Mouse (Mus musculus): Measurements from ENCODE around the gene Nasp. TPM values are rescaled to one million over a fixed set of nuclear protein-coding genes. Genes with fewer than 3 reads are reported as not detected.

Gene Nasp
- total RNA-seq, 4 experiments from 2014 or later = 26.8 to 28.5 (median 27.2) TPM

DNA sequence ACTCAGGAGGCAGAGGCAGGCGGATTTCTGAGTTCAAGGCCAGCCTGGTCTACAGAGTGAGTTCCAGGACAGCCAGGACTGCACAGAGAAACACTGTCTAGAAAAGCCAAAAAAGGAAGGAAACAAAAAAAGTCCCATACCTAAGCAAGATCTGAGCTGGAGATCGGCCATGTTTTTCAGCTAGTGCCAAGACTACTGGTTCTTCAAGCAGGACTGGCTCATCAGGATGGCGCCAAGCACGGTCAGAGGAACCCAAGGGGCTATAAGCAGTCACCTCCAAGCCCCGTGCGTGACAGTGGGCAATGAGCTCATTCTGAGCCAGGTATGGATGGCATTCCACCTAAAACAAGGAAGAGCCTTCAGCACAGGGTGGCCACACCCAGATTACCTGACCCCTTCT lies 11.1 kb upstream of the Nasp start:
- DNase-seq (ENCODE audit: low spot score in 2 of 2) = no peak

DNA sequence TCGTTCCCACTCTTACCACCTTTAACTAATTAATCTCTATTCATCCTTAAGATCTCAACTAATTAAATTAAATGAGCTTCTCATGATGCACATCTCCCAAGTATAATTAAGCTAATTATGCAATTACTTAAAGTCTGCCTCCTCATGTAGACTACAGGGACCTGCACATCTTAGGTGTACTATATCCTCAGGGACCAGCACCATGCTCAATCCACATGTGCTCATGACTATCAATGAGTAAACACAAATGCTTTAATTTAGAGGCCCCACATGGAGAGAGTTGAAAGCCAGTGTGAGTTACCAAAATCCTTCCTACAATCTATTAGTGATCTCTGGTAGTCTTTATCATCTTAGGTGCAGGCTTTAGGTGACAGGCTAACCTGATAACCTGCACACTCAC lies 7.5 kb upstream of the Nasp start:
- DNase-seq (ENCODE audit: low spot score in 2 of 2) = no peak

DNA sequence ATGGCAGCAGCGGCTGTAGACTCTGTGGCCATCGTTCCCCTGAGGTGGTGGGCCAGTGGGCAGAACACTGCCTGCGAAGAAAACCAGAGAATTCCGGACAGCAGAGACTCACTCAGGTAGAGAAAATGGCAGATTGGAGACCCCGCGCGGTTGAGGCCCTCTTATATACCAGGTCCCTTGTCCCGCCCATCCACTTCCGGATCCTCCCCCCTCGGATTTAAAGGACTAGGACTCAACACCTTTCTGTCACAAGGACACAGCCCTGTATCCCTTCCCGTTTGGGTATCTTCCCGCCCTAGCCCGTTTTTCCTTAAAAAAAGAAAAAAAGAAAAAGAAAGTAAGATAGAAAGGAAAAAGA lies 403 bp downstream of the Nasp start:
- DNase-seq (ENCODE audit: low spot score in 2 of 2) = peak; percentile 79 to 90

DNA sequence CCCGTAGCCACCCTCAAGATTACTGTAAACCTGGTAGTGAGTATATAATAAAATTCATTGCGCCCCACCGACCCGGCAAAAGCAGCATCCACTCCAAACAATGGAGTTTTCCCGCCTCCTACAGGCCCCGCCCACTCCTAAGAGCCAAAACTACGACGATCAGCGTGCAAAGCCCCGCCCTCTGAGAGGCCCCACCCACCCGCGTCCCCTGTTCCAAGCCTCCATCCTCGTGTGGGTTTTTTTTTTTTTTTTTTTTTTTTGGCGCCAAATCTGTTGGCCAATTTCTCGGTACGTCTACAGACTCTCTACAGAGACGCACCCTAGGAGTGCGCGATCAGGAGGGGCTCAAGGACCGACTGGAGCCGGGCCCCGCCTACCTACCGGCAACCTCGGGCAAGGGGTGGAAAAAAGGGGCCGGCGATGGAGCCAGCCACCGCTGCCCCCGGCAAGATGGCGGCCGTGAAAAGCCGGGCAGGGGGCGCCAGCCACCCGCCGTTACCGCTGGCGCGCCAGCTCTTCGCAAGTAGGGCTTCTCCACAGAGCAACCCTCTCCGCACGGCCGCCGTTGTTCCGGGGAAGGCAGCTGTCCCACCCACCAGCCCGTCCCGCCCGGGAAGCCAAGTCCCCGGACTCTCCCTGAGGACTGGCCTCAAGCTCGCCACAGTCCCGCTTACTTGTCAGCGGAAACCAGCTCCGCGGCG lies 933 bp downstream of the Nasp start:
- peak; percentile 33 to 34 for DNase-seq (ENCODE audit: low spot score in 2 of 2)

DNA sequence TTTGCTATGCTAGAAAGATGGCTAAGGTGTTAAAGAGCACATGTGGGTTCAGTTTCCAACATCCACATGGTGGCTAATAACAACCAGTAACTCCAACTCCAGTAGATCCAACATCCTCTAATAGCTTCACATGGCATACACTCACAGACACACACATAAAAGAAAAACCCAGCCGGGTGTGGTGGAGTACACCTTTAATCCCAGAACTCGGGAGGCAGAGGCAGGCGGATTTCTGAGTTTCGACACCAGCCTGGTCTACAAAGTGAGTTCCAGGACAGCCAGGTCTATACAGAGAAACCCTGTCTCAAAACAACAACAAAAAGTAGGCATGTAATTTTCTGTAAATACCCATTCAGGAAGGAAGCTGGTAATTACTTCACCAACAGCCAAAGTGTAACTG lies 2.9 kb downstream of the Nasp start:
- no peak for DNase-seq (ENCODE audit: low spot score in 2 of 2)

DNA sequence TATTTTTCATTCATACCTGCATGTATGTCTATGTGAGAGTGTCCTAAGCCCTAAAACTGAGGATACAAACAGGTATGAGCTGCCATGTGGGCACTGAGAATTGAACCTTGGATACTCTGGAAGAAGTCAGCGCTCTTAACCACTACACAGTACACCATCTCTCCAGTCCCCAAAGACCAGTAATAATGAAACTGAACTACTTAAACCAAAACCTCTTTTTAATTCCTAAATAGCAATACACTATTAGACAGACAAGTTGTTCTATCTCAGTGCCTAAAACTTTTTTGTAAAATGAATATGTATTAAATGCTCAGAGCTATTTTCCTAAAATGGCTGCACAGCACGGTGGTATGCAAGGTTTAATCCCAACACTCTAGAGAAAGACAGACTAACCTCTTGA lies 12.5 kb downstream of the Nasp start:
- DNase-seq (ENCODE audit: low spot score in 2 of 2) = no peak

DNA sequence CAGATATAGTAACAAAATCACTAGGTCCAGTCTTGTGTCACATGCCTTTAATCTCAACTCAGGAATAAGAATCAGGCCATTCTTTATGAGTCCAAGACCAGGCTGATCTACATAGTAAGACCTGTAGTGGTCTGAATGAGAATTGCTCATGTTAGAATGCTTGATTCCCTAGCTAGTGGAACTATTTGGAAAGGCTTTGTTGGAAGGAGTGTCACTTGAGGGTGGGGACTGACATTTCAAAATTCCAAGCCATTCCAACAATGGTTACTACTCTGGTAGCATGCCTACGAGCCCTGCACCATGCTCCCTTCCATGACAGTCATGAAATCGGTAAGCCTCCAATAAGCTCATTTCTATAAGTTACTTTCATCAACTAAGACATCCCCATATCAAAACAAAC lies 15.1 kb downstream of the Nasp start:
- no peak for DNase-seq (ENCODE audit: low spot score in 2 of 2)

DNA sequence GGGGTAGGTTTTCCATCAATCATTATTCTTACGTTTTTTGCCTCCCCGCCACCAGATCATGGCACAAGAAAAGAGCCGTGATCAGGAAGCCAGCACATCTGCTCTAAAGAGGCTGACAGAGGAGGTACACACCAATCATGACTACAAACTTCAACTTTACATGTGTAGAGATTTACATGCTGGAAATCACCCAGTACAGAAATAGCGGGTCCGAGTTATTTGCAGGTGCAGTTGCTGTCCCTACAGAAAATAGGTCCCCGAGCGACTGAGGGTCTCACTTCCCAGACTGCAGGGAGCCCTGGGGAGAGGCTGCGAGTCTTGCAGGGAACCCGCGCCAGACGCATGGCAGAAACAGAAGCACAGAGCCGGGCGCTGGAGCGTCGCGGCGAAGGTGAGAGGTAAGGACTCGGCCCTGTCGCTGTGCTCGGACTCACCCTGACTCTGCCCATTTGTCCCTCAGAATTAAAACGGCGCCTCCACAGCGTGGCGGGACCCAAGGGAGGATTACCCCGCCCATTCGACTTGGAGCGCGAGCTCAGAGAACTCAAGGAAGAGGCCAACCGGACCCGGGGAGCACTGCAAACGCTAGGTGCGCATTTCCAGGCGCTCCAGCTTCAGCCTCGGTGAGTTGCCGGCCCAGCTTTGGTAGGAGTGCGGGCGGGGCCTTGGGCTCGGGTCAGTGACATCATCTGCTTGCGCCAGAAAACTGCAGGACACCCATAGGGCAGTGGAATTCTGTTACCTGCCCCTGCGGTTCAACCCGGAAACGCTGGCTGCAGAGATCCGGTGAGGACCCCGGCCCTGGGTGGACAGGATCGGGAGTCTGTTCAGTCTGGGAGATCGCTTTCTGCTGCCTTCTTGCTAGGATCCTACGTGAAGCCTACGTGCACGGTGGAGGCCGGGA lies 30.5 kb downstream of the Nasp start:
- peak; percentile 77 to 89 for DNase-seq (ENCODE audit: low spot score in 2 of 2)

DNA sequence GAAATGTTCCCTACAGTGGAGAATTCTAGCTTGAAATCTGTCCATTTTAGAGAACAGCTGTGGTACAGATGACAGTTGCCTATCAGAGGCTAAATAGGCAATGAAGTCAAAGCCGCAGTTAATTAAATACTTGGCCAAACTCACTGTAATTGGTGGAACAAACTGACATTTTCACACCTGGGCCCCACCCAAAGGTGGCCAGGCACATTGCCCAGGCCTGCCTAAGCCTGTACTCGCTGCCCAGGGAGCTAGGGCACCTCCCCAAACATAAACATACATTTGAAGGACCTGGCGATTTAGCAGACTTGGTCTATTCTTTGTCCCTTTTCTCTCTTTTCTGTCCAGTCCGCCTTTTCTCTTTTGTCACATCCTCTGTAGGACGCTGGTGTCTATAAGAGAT lies 31.4 kb downstream of the Nasp start, which contains the start of gene Ccdc17:
Gene Ccdc17, plus strand, starts transcription at position 276 of the 400 bp plus-strand sequence.
- no peak for DNase-seq (ENCODE audit: low spot score in 2 of 2)

DNA sequence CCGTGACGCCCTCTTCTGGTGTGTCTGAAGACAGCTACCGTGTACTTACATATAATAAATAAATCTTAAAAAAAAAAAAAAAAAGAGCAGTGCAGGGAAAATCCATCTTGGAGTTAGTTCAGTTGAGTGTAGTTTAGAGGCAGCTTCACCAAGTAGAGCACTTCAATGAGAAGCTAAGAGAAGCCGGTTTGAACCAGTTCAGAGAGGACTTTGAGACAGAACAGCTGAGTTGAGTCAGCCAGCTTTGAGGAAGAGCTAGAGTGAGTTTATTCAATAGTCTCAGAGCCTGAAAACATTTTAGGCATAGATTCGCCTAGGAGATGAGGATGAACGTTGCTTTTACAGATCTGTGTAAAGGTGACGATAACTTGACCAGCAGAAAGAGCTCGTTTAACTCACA lies 31.9 kb downstream of the Nasp start:
- DNase-seq (ENCODE audit: low spot score in 2 of 2) = no peak

DNA sequence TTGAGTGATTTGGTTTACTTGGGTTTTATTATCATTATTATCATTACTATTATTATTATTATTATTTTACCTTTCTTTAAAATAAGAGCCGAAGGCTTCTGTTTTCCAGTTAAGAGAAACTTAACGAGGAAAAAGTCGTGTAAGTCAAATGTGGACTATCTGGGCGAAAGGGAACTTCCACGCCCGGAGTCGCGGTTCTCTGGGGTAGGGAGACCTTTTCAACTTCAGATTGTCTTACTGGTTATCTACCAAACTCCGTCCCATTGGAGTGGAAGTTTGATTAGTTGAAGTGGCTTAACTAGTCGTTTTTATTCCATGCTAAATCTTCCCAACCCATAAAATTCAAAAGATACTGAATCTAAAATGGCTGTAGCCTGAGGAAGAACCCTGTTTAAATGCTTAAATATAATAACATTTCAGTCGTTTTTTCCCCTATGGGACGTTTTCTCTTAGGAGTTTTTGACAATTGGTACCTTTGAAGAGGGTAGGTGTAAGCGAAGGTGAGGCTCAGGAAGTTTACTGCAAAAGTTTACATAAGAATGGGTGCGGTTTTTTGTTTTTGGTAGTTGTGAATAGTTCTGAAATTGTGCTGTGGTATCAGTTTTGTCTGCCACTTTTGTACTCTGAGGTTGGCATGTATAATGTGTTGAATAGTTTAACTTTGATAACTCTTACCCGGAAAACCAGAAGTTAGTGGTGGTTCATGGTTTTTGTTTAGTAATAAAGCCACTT lies 69.4 kb downstream of the Nasp start:
- DNase-seq (ENCODE audit: low spot score in 2 of 2) = no peak

DNA sequence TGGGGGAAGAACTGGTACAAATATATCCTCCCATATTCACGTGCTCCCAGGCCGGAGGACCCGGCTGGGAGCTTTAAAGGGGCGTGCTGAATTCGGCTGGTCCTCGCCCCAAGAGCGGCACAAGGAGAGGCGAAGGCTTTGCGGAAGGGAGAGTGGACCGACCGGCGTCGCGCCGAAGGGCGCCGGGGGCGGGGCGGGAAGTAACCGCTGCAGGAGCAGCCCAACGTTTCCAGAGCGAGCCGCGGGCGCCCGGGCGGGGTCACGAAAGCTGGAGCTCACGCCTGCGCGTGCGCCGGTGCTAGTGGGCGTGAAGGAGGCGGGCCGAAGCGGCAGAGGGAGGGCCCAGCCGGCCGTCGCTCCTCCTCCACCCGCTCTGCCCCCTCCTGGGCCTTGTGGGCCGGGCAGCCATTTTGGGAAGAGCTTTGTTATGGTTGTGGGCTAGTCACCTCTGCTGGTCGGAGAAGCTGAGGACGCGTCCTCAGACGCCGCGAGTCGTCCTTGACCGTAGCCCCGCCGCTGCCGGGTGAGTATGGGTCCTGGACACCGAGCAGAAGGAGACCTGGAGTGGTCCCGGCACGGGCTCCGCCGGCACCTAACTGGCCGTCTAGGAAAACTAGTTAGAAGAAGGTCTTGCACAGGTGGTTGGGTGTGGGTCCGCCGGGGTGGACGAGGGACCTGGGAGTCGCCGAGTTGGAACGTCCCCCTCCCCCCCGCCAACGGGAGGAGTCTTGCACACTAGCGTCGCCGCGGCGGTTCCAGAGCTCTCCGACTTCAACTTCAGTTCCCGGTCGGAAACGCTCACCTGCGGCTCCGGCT lies 70.2 kb downstream of the Nasp start, which contains the start of gene Gpbp1l1:
Gene Gpbp1l1, plus strand, starts transcription at position 353 of the 816 bp plus-strand sequence.
- peak; percentile 97 for DNase-seq (ENCODE audit: low spot score in 2 of 2)

DNA sequence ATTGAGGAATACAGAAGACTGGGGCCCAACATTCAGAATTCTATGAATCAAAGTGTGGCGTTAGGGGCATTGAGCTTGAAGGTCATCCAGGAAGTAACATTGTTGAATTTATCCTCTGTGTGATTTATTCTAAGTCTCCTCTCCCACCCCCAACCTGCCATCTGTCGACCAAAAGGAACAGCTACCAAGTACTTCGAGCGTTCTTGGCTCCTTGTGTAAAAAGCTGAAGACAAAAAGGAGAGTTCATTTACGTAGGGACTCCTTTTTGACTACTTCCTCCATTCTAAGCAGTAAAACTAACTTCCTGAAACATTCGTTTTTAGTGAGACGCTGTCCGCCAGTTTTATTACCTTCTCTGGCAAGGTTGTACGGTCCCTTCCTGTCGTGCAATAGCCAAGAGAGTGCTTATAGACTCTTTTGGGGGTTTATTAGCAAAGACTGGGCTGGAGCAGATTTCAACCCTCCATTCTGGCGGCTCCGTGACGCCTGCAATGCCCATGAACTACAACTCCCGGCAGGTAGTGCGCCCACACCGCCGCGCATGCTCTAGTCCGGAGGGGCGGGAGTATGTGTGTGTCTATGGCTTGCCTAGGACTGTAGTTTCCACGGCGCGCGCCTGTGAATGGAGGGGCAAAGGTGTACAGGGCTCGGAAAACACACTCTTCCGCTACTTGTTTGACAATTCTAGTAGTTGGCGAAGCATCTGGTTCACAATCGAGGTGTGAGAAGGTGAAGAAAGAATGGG lies 71.0 kb downstream of the Nasp start:
- peak; percentile 87 to 95 for DNase-seq (ENCODE audit: low spot score in 2 of 2)

DNA sequence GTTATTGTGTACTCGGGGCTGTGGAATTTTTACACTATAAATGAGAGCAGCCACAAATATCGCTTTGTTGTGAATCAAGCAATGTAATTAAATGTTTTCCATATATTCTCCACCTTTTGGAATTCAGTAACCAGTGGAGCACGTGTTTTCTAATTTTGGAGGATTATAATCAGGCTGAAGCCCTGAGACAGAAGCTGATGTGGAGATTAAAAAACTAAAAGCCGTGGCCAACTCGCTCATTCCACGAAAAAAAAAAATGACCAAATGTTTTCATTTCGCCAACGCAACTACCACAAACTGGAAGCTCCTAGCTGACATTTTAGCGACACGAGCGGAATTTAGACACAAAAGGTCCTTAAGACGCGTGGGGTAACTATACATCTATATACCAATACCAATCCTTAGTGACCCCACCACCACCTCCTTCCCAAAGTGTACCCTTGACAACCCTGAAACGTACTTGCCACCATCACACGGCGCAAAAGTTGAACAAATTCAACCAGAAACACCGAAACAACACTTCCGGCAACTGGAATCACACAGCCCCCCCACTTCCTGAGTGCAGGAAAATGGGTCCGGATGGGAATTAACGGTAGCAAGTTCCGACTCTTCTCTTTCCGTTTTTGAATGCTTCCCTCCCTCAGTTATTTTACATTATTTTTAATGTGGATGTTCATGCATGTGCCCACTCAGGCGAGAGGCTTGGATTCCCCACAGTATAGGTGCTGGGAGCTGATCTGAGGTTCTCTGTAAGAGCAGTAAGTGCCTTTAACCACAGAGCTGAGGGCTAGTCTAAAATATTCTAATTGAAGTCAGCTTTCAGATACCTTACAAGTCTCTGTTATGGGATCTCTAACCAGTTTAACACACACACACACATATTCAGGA lies 72.1 kb downstream of the Nasp start, which contains the start of gene Tmem69:
Gene Tmem69, minus strand, starts transcription at position 524 of the 888 bp plus-strand sequence.
- peak; percentile 64 to 72 for DNase-seq (ENCODE audit: low spot score in 2 of 2)

DNA sequence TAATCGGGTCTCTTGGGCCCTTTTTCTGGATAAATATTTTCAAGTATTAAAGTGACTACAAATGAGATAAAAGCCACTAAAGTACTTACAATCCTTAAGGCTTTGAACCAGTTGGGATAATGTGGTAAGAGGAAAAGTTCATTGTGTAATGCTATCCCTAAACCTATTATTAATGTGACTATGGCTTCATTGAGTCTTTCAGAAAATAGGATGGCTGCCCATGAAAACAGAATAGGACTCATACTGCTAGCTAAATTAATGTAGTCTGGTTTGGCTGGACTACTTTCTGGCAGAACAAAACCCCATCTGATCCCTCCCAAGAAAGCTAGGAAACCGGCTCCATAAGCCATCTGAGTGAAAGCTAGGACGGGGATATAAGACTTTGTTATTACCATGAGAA lies 74.7 kb downstream of the Nasp start:
- DNase-seq (ENCODE audit: low spot score in 2 of 2) = no peak

All from left cerebral cortex, adult 8-10 months (tissue).